Mouse (Mus musculus) ZHBTc4 (cell line): ENCODE measurements at regions not wholly inside any gene's neighbourhood (a gene's known extent, or its start where the extent isn't known, plus 50 kb on each side); places are given as distances from the start of the nearest gene placed in this dataset.
A peak's percentile ranks its signal among the peaks of the same experiment; 100 is the strongest.

Experiments used
- DNase-seq: peaks from one replicate; pipeline ENCODE4 v3.0.0-alpha.2; 2011; ENCODE audit warnings: low read depth, low spot score

GRCm38 (mm10) chr17:18511601-18512000 lies 61.4 kb upstream of the Vmn2r96 start:
- DNase-seq, result peak; percentile 68

GRCm38 (mm10) chr17:18518551-18518950 lies 54.4 kb upstream of the Vmn2r96 start:
- peak; percentile 76 for DNase-seq

- peak; percentile 35 for DNase-seq
Measured at GRCm38 (mm10) chr17:18520321-18520720, 52.6 kb upstream of the Vmn2r96 start.
